Mouse (Mus musculus): ENCODE measurements at regions not wholly inside any gene's neighbourhood (a gene's known extent, or its start where the extent isn't known, plus 50 kb on each side); places are given as distances from the start of the nearest gene placed in this dataset.

DNA sequence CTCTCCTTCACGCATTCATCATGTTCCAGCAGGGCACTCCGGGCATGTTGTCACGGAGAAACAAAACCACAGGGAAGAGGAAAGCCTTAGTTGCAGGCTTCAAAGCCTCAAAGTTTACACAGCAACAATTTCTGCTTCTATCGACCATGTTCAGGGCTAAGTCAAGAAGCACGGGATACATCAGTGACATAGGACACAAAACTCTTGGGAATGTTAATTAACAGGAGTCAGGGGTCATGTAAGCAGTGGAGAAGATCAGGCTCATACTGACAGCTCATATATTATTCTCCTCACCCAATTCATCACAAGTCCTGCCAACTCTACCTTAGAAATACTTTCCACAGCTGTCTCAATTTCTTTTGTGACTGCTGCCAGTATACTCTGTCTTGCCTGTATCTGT is 133.0 kb upstream of the Btbd3 start:
- DNase-seq (ENCODE audit: low read depth, low spot score), result no peak

DNA sequence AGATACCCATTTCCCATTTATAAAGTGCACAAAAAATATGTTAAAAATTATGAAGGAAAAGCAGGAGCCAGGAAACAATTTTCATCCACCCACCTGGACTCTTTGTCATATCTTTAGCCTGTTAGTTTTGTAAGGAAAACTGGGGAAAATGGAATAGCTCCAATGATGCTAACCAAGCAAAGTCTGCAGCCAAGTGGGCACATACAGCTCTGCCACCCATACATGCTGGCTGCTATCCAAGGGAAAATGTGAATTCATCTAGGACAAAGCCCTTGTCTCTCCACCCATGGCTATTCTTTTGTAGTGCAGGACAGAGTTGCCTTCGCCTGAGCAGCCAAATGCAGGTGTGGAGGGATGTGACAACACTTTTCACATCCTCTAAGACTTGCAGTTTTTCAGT is 135.5 kb upstream of the Btbd3 start:
- no peak for DNase-seq (ENCODE audit: low read depth, low spot score)

DNA sequence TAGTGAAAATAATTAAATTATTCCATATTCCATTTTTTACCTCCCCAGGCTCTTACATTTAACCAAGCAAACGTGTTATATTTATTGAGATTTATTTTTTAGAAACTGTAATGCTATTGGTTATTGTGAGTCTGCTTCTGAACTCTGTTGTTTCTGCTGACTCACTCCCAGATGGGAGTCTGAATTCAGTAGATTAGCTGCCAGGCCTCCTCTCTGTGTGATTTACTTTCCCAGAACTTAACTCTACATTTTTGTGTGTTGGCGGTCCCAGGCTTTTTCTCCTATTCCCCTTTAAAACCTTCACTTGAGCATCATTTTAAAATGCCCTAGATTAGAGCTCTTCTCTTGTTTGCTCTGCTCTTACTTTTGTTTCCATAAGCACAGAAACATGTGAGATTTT is 136.2 kb upstream of the Btbd3 start:
- no peak for DNase-seq (ENCODE audit: low read depth, low spot score)

DNA sequence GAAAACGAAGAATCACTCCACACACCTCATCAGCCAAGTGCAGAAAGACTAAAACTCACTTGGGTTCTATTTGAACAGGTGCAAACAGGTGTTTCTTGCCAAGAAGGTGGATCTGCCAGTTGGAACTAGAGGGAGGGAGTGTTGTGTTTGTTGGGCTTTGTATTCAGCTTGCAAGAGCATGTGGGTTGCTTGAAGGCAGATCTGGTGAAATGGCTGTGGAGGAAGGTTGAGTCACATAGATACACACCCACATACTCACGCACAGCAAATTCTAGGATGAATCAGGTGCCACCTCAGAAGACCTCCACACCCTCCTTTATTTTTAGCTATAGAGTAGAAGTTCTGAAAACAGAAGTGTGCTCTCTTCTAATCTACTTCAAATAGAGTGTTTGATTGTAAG is 156.6 kb upstream of the Btbd3 start:
- DNase-seq (ENCODE audit: low read depth, low spot score), result no peak

DNA sequence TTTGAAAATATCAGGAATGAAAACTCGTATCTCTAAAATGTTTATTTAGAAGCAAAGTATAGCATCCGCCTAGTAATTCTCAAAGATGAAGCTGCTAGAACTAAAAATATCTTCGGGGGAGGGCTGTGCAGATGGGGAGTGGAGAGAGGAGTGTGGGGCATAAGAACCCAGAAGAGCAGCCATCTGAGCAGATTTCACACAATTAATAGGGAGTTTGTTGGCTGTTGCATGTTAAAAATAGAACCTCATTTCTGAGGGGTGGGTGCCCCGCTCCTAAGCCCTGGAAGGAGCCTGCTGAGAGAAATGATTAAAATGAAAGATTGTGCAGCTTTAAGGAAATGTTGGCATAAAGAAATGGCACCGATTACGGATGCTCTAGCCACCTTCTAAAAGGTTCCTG is 171.0 kb upstream of the Btbd3 start:
- no peak for DNase-seq (ENCODE audit: low read depth, low spot score)

DNA sequence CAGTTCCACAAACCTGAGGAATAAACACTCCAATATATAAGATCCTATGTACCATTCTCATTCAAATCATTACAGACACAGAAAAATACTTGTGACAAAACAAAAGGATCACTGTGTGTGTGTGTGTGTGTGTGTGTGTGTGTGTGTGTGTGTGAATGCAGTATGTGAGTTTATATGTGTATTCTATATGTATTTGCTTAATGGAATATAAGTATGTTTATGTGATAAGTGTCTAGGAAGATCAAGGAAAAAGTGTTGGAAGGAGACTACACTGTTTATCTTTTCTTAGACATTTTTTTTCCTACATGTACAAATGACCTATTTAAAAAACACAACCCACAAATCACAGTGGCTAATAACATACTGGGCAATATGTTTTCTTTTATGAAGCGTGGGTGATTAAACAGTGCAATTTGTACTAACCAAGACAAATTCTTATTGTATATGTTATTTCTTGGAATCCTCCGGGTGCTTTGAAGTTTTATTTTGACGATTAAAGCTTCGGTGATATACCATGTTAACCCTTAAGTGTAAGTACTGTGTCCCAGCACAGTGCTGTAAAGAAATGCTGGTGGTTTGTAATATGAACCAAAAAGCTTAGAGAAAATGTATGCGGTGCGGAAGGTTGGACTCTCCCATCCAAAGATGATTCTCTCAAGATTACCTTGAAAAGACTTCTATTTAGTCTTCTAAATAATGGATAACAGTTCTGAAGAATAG is 171.6 kb upstream of the Btbd3 start:
- no peak for DNase-seq (ENCODE audit: low read depth, low spot score)

DNA sequence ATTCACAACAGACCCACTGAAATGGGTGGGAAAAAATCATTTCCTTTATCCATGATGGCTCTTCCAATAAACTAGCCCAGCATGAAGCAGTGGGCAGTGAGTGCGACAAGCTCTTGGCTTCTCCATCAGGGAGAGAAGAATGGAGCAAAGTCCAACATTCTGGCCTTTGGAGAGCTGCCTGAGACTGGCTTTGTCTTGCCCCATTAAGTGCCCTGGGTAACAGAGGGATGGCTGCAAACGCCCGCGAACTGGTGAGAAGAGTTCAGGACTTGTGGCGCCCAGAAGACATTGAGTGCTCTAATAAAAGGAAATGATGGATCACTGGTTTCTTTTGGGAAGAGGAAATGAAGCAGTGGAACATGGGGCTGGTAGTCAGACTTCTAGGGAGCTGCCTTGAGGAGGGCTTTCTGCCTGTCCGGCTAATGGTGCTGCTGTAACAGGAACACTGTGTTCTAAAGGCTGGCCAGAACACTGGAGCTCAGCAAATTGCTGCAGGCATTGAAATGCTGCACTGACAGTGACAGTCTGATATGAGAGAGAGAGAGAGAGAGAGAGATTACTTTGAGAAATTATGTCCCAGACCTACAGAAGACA is 182.2 kb upstream of the Btbd3 start:
- DNase-seq (ENCODE audit: low read depth, low spot score), result no peak

DNA sequence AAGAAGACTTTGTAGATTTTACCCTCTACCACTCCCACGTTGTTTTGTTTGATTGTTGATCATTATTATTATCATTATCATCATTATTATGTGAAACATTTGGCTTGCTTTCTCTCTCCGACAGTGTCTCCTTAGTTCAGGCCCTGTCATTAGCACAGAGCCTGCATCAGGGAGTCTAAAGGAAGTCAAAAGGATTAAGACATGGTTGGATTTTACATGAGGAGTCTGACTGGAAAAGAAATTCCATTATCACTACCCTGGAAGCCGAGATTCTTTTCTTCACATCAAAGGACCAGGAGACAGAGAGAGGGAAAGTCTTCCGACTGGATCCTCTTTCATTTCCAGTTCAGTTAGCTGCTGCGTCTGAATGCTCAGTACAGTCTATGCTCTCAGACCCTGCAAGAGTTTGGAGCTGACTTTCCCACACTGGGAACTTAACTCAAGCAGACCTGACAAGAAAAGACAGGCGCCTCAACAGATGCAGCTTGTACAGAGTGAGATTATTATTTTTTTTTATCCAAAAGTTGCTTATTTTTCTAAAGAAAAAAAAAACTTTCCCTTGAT is 184.1 kb upstream of the Btbd3 start:
- no peak for DNase-seq (ENCODE audit: low read depth, low spot score)

DNA sequence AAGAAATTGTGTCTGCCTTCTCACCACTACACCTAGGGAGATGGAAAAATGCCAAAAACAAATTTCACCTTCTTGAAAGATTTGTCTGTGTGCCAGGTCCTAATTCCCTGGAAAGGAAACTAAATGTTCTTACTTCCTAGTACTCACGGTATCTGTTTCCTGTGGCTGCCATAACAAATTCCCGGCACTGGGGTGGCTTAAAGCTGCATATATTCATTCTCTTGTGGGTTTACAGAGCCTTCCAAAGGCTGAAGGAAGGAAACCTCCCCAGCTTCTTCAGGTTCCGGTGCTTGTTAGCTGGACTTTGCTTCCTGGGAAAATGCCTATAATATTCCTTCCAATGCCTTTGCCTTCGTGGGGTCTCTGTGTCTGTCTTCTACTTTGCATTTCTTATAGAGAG is 203.3 kb upstream of the Btbd3 start:
- DNase-seq (ENCODE audit: low read depth, low spot score), result no peak

DNA sequence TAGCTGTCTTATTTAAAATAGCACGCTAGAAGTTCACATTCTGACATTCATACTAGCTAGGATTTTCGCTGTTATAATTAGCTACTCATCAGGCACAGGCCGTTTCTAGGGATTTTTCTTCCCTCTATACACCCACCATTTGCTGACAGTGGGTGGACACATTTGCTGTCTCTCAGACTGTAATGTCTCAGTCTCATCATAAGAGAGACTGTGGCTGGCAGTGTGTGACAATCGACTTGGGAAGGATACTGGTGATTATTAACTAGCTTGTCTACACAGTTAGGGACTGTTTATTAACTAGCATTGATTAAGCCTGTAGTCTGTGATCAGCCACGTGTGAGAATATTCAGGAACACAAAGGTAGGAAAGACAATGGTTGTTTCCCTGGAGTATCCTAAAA is 208.0 kb upstream of the Btbd3 start:
- DNase-seq (ENCODE audit: low read depth, low spot score), result no peak

DNA sequence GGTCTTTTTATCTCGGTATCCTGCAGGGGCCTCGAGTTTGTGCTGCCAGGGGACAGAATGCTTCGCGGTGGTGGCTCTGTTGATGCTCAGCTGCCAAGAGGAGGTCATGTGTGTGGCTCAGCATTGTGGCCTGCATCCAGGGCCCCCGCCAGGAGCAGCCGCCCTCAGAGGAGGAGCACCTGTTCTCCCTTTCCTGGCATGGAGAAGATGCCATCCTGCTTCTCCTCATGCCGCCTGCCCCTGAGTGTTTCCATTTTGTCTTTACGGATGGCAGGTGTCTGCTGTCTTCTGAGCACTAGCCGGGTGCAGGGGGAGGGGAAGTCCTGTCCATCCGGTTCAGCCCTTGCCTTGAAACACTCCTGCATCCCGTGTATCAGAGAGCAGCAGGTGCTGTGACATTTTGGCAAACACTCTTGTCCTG is 208.6 kb upstream of the Btbd3 start:
- DNase-seq (ENCODE audit: low read depth, low spot score), result no peak

DNA sequence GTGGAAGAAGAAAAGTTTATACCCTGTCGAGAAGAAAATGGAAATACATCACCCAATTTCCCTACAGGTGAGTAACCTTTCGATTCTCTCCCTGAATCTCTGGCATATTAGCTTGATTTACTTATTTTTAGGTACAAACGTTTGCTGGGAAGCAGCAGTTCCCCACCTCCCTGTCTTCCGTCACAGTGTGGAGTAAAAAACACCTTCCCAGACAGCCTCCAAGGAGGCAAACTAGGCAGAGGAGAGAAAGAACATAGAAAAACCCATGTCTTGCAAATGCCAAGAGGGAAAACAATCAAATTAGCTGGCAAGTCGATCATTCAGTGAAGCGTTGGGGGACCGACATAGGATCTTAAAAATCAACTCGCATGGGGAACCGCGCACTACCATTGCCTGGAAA is 209.0 kb upstream of the Btbd3 start:
- DNase-seq (ENCODE audit: low read depth, low spot score), result no peak

DNA sequence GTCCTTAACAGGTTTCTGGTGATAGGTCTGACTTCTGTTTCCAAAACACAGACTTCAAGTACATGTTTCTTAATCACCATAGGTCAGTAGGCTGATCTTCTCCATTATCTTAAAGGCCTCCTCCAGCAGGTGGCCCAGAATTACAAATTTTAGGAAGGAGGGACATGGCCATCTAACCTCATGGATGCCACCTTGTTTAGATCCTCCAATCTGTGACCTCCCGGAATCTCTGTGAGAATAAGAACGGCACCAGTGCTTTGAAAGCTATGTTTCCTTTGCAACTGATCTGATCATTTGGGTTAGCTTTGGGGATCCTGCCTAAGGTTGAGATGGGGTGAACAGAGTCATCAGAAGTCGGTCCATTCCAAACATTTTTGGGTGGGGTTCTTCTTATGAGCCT is 209.4 kb upstream of the Btbd3 start:
- DNase-seq (ENCODE audit: low read depth, low spot score), result no peak

DNA sequence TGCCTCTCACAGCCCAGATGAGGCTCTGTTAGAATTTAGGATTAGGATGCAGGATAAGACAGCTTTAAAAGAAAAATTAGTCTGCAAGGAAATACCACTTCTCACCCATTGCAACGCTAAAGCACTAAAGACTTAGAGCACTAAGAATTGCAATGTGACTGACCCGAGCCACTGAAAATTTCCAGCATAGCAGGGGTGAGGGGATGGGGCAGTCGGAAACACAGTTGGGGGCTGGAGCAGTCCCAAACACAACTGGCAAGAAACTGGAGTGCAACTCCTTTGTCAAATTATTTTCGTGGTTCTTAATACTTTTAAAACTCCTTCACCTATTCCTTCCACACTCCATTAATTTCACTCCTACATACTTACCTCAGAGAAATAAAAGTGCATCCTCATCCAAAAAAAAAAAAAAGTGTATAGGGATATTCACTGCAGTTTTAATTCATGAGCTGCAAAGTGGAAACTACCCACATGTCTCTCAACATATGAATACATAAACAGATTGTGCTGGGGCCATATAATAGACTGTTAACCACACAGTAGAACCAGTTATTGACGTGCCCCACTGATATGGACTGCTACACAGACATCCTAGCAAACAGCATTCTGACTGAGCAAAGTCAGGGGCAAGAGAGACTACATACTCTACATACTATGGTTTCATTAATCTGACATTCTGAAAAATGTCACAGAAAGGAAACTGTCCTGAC is 210.3 kb upstream of the Btbd3 start:
- DNase-seq (ENCODE audit: low read depth, low spot score), result no peak

DNA sequence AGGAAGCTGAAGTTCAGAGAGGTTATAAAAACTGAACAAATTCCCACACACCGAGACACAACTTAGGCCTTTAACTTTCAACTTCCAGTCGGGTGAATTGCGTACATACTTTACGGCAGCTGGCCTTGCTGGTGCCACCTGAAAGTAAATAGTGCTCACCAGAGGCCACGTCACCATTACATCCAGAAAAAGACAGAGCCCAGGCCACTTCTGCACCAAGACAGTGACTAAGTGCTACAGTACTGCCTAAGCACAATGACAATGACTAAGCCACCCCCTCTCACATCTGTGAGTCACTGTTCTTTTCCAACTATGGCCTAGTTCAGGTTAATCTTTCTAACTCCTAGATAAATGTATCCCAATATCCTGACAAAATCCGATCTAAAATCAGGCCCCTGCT is 215.7 kb upstream of the Btbd3 start:
- DNase-seq (ENCODE audit: low read depth, low spot score), result no peak

DNA sequence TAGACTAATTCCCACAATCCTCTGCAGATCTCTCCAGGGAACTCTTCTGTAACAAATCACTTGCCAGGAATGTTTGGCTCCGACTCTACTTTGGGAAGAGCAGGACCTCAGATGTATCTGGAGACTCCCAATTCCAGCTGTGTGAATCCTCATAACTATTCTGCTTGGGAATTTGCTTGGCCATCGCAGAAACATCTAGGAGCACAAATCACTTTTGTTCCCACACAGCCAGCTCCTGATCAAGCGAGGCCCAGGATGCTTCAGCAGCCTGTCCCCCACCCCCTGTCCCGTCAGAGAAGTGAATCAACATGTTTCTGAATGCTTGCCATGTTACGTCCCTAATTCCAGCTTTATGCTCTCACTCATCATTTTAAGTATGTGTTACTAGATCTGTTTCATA is 216.1 kb upstream of the Btbd3 start:
- DNase-seq (ENCODE audit: low read depth, low spot score), result no peak

DNA sequence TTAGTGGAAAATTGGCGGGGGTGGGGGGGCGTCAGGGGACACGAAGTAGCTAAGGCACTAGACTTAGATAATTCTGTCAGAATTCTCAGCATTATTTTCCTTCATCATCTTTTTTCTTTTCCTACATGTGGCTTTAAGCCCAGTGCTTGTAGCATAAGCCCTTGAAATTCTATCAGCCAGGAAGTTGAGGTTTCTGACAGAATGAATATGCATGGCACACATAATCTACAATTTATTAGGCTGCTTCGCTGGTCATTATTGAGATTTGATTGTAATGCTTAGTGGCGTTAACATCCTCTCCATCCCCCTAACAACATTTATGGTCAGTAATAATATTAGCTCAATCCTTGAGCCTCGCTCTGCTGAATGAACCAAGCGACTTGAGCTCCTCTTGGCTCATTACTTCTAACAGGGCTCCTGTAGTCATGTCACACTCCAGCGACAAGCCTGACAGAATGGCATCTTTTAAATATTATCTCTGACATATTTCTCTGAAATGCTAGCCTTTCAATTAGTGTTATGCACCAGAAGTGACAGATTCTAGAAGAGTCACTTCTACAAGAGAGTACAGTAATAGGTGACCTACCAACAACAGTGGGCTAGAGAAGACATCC is 222.1 kb upstream of the Btbd3 start:
- DNase-seq (ENCODE audit: low read depth, low spot score), result no peak

DNA sequence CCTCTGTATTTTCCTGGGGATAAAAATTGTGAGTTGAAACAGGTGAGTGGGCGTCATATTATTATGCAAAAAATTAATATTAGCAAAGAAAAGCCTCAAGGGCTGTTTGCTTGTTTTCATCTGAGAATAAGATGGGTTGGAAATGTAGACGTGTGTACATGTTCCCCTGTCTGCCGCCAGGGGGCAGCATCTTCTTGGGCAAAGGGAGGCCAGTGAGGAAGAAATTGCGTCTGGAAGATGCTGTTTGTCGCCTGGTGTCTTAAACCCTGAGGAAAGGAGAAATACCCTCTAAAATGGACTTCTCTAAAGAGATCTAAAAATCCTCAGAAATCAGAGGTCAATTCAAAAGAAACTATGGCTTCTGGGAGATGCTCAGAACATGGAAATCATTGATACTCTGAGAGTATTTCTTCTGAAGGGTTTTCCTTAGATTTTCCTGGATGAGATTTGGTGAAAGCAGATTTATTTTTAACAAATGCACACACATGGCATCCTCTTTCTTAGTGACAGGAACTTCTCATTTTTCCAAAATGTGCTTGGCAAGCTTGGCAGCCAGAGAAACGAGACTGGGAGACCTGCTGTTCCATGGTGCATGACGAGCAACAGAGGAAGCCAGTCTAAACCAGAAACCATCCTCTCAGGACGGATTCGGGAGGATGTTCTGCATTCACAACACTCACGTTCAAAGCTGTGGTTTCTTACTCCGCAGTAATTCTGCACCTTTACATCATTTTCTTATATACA is 222.8 kb upstream of the Btbd3 start:
- DNase-seq (ENCODE audit: low read depth, low spot score), result peak; percentile 1

DNA sequence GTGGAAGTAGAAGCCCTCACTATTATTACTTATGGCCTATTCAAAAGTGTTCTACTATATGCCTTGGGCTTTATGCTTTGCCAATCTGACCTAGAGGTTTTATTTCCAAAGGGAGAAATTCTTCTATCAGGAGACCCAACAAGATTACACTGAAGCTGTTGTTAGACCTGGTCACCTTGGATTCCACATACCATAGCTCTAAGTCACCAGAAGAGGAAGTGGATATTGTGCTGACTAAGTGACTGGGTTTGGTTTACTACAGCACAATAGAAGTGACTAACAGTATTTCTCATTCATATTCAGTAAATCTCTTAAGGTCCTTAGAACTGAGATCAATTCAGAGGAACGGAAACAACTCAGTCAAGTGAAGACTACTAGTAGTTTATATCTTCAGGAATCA is 229.0 kb upstream of the Btbd3 start:
- no peak for DNase-seq (ENCODE audit: low read depth, low spot score)

DNA sequence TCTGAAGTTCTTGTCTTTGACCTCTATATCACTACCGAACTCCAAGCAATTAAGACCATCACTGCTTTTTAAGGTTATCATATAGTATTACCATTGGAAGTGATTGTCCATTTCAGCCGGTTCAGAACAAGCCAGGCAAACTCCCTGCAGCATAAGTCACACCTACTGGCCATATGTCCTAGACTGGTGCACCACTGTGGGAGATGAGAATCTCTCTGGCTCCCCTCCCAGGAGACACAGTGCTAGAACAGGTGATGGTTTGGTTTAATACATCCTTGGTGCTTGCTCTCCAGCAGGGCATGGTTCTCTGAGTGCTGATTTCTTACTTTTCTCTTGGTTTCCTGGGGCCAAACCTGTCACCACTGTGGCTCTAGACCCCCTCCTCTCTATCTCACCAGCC is 232.8 kb upstream of the Btbd3 start:
- no peak for DNase-seq (ENCODE audit: low read depth, low spot score)

DNA sequence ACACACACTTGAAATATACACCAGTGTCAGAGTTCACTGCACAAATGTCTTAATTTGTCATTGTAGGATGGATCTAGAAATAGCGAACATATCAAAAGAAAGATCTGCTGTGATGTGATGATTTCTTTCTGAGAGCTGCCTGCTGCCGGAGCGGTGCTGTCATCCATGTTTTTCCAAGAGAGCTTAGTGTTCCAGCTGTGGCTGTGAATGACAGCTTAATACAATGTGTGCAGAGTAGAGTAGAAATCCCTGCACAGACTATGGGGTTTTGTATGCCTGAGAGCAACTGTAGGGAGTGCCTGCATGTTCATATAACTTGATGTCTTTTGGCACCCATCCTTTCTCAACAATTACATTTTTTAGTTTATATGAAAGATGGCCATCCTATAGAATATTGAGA is 274.6 kb upstream of the Btbd3 start:
- DNase-seq (ENCODE audit: low read depth, low spot score), result no peak

DNA sequence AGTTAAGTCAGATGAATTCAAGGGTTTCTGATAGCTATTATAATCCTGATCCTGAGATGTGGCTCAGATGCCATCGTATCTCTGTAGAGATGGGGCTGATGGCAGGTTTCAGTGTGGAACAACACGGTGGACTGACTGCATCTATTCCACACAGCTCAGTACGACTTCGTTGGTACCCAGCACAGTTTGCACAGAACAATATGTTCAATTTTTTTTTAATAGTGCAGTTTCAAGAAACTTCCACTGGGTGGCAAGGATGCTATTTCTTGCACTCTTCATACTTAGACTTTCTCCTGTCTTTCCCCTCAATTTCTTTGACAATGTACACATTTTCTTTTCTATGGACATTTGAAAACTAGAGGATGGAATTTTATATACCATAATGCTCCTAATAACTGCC is 278.6 kb upstream of the Btbd3 start:
- no peak for DNase-seq (ENCODE audit: low read depth, low spot score)

Data from c-Kit-negative CD71-positive TER-119-positive erythroid progenitor cells, embryonic 14.5 days (primary cell).